Mouse (Mus musculus) embryonic fibroblast, embryonic 13.5 days (primary cell): ENCODE results near the gene Cdh18.

Experiments
- CTCF ChIP-seq: IDR thresholded peaks from 2 replicates; pipeline ENCODE4 v1.5.1; 2011; ENCODE audit warnings: mild to moderate bottlenecking, control low read depth, low read length, moderate library complexity, borderline replicate concordance; ENCODE audit not compliant: insufficient read depth
- POLR2A ChIP-seq: IDR thresholded peaks from 2 replicates; pipeline ENCODE4 v1.6.1; 2011; ENCODE audit warnings: low read depth, mild to moderate bottlenecking, control low read depth, low read length, moderate library complexity

GRCm38 (mm10) chr15:23448542-23448941 lies 899.7 kb downstream of the Cdh18 start:
- TF ChIP-seq CTCF (no peak), POLR2A (no peak)
